Mouse (Mus musculus): ENCODE data around the gene Ly6g6f. TPM values are rescaled to one million over a fixed set of nuclear protein-coding genes. Genes with fewer than 3 reads are reported as not detected.

Ly6g6f gene
- polyA plus RNA-seq, 1 experiment from 2014 or later, result not detected

DNA sequence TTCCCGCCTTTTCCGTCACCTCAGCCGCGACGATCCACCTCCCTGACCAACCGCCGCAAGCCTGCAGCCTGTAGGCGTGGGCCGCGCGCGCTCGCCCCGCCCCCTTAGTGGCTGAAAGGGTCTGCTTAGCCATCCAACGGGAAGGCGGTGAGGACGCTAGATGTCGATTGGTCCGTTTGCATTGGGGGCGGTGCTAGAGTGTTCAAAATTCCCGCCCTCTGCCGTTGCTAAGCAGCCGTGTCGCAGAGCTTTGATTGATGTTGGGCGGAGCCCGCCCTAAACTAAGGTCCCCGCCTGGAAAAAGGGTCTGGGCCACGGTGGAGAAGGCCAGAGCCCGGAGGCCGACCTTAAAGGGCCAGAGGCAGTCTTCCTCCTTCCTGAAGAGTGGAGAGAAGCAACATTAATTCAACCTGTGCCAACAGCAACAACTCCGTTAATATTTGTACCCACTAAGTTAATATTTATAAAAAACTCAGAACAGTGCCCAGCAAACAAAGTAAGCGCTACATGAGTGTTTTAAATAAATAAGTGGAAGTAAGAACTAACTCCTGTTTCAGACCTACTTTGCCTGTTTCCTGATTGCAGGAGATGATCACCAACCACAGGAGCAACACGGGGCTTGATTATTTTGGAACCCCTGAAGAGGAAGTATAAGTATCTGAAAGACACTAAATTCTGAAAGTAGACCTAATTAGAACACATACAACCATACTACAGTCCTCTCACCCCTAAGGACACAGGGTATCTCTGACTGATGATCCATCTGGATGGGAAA lies 38.5 kb downstream of the Ly6g6f start, which contains the start of gene Msh5:
Gene Msh5, minus strand, starts transcription at position 65 of the 775 bp plus-strand sequence.

Other genes with a start within 250 kb of the Ly6g6f start
- 14.8 TPM for gene Stk19, start 248.7 kb downstream of the Ly6g6f start, polyA plus RNA-seq (2015; fragmentation: Illumina TruSeq; extraction: RNeasy Lipid Tissue Mini Kit (QIAGEN cat#74804); ENCODE audit: insufficient read depth, low read depth, low replicate concordance)
- 19.9 TPM for gene Dxo, start 248.6 kb downstream of the Ly6g6f start, polyA plus RNA-seq (2015; fragmentation: Illumina TruSeq; extraction: RNeasy Lipid Tissue Mini Kit (QIAGEN cat#74804); ENCODE audit: insufficient read depth, low read depth, low replicate concordance)
- 24.5 TPM for gene Skiv2l, start 235.4 kb downstream of the Ly6g6f start, polyA plus RNA-seq (2015; fragmentation: Illumina TruSeq; extraction: RNeasy Lipid Tissue Mini Kit (QIAGEN cat#74804); ENCODE audit: insufficient read depth, low read depth, low replicate concordance)
- 11.5 TPM for gene Nelfe, start 235.2 kb downstream of the Ly6g6f start, polyA plus RNA-seq (2015; fragmentation: Illumina TruSeq; extraction: RNeasy Lipid Tissue Mini Kit (QIAGEN cat#74804); ENCODE audit: insufficient read depth, low read depth, low replicate concordance)
- gene Cfb, start 223.1 kb downstream of the Ly6g6f start, polyA plus RNA-seq (2015; fragmentation: Illumina TruSeq; extraction: RNeasy Lipid Tissue Mini Kit (QIAGEN cat#74804); ENCODE audit: insufficient read depth, low read depth, low replicate concordance), result 9.5 TPM
- 1.5 TPM for gene Zbtb12, start 206.1 kb downstream of the Ly6g6f start, polyA plus RNA-seq (2015; fragmentation: Illumina TruSeq; extraction: RNeasy Lipid Tissue Mini Kit (QIAGEN cat#74804); ENCODE audit: insufficient read depth, low read depth, low replicate concordance)
- 4.5 TPM for gene Gm20547, start 203.6 kb downstream of the Ly6g6f start, polyA plus RNA-seq (2015; fragmentation: Illumina TruSeq; extraction: RNeasy Lipid Tissue Mini Kit (QIAGEN cat#74804); ENCODE audit: insufficient read depth, low read depth, low replicate concordance)
- 22.8 TPM for gene C2, start 187.3 kb downstream of the Ly6g6f start, polyA plus RNA-seq (2015; fragmentation: Illumina TruSeq; extraction: RNeasy Lipid Tissue Mini Kit (QIAGEN cat#74804); ENCODE audit: insufficient read depth, low read depth, low replicate concordance)
- 43.2 TPM for gene Ehmt2, start 187.1 kb downstream of the Ly6g6f start, polyA plus RNA-seq (2015; fragmentation: Illumina TruSeq; extraction: RNeasy Lipid Tissue Mini Kit (QIAGEN cat#74804); ENCODE audit: insufficient read depth, low read depth, low replicate concordance)
- gene Slc44a4, start 171.1 kb downstream of the Ly6g6f start, polyA plus RNA-seq (2015; fragmentation: Illumina TruSeq; extraction: RNeasy Lipid Tissue Mini Kit (QIAGEN cat#74804); ENCODE audit: insufficient read depth, low read depth, low replicate concordance), result 1.4 TPM
- 10.7 TPM for gene Neu1, start 154.4 kb downstream of the Ly6g6f start, polyA plus RNA-seq (2015; fragmentation: Illumina TruSeq; extraction: RNeasy Lipid Tissue Mini Kit (QIAGEN cat#74804); ENCODE audit: insufficient read depth, low read depth, low replicate concordance)
- 8.4 TPM for gene Hspa1b, start 126.4 kb downstream of the Ly6g6f start, polyA plus RNA-seq (2015; fragmentation: Illumina TruSeq; extraction: RNeasy Lipid Tissue Mini Kit (QIAGEN cat#74804); ENCODE audit: insufficient read depth, low read depth, low replicate concordance)
- not detected for gene Gm20481, start 115.7 kb downstream of the Ly6g6f start, polyA plus RNA-seq (2015; fragmentation: Illumina TruSeq; extraction: RNeasy Lipid Tissue Mini Kit (QIAGEN cat#74804); ENCODE audit: insufficient read depth, low read depth, low replicate concordance)
- 4.7 TPM for gene Hspa1a, start 113.5 kb downstream of the Ly6g6f start, polyA plus RNA-seq (2015; fragmentation: Illumina TruSeq; extraction: RNeasy Lipid Tissue Mini Kit (QIAGEN cat#74804); ENCODE audit: insufficient read depth, low read depth, low replicate concordance)
- gene Hspa1l, start 112.9 kb downstream of the Ly6g6f start, polyA plus RNA-seq (2015; fragmentation: Illumina TruSeq; extraction: RNeasy Lipid Tissue Mini Kit (QIAGEN cat#74804); ENCODE audit: insufficient read depth, low read depth, low replicate concordance), result not detected
- 7.8 TPM for gene Lsm2, start 103.7 kb downstream of the Ly6g6f start, polyA plus RNA-seq (2015; fragmentation: Illumina TruSeq; extraction: RNeasy Lipid Tissue Mini Kit (QIAGEN cat#74804); ENCODE audit: insufficient read depth, low read depth, low replicate concordance)
- 23.4 TPM for gene Vars, start 84.6 kb downstream of the Ly6g6f start, polyA plus RNA-seq (2015; fragmentation: Illumina TruSeq; extraction: RNeasy Lipid Tissue Mini Kit (QIAGEN cat#74804); ENCODE audit: insufficient read depth, low read depth, low replicate concordance)
- gene Vwa7, start 69.0 kb downstream of the Ly6g6f start, polyA plus RNA-seq (2015; fragmentation: Illumina TruSeq; extraction: RNeasy Lipid Tissue Mini Kit (QIAGEN cat#74804); ENCODE audit: insufficient read depth, low read depth, low replicate concordance), result 0.42 TPM
- 1.5 TPM for gene Sapcd1, start 57.6 kb downstream of the Ly6g6f start, polyA plus RNA-seq (2015; fragmentation: Illumina TruSeq; extraction: RNeasy Lipid Tissue Mini Kit (QIAGEN cat#74804); ENCODE audit: insufficient read depth, low read depth, low replicate concordance)
- 1.8 TPM for gene Msh5, start 38.9 kb downstream of the Ly6g6f start, polyA plus RNA-seq (2015; fragmentation: Illumina TruSeq; extraction: RNeasy Lipid Tissue Mini Kit (QIAGEN cat#74804); ENCODE audit: insufficient read depth, low read depth, low replicate concordance)
- gene Clic1, start 35.6 kb downstream of the Ly6g6f start, polyA plus RNA-seq (2015; fragmentation: Illumina TruSeq; extraction: RNeasy Lipid Tissue Mini Kit (QIAGEN cat#74804); ENCODE audit: insufficient read depth, low read depth, low replicate concordance), result 36.2 TPM
- 19.5 TPM for gene Ddah2, start 26.6 kb downstream of the Ly6g6f start, polyA plus RNA-seq (2015; fragmentation: Illumina TruSeq; extraction: RNeasy Lipid Tissue Mini Kit (QIAGEN cat#74804); ENCODE audit: insufficient read depth, low read depth, low replicate concordance)
- gene Ly6g6c, start 20.2 kb downstream of the Ly6g6f start, polyA plus RNA-seq (2015; fragmentation: Illumina TruSeq; extraction: RNeasy Lipid Tissue Mini Kit (QIAGEN cat#74804); ENCODE audit: insufficient read depth, low read depth, low replicate concordance), result not detected
- not detected for gene Mpig6b, start 19.4 kb downstream of the Ly6g6f start, polyA plus RNA-seq (2015; fragmentation: Illumina TruSeq; extraction: RNeasy Lipid Tissue Mini Kit (QIAGEN cat#74804); ENCODE audit: insufficient read depth, low read depth, low replicate concordance)
- gene Ly6g6e, start 8.7 kb downstream of the Ly6g6f start, polyA plus RNA-seq (2015; fragmentation: Illumina TruSeq; extraction: RNeasy Lipid Tissue Mini Kit (QIAGEN cat#74804); ENCODE audit: insufficient read depth, low read depth, low replicate concordance), result not detected
- gene Ly6g6d, start 7.5 kb downstream of the Ly6g6f start, polyA plus RNA-seq (2015; fragmentation: Illumina TruSeq; extraction: RNeasy Lipid Tissue Mini Kit (QIAGEN cat#74804); ENCODE audit: insufficient read depth, low read depth, low replicate concordance), result not detected
- gene Abhd16a, start 3.7 kb upstream of the Ly6g6f start, polyA plus RNA-seq (2015; fragmentation: Illumina TruSeq; extraction: RNeasy Lipid Tissue Mini Kit (QIAGEN cat#74804); ENCODE audit: insufficient read depth, low read depth, low replicate concordance), result 25.5 TPM
- gene Ly6g5c, start 22.7 kb upstream of the Ly6g6f start, polyA plus RNA-seq (2015; fragmentation: Illumina TruSeq; extraction: RNeasy Lipid Tissue Mini Kit (QIAGEN cat#74804); ENCODE audit: insufficient read depth, low read depth, low replicate concordance), result not detected
- not detected for gene Ly6g5b, start 29.8 kb upstream of the Ly6g6f start, polyA plus RNA-seq (2015; fragmentation: Illumina TruSeq; extraction: RNeasy Lipid Tissue Mini Kit (QIAGEN cat#74804); ENCODE audit: insufficient read depth, low read depth, low replicate concordance)
- 8.6 TPM for gene Gpank1, start 35.8 kb upstream of the Ly6g6f start, polyA plus RNA-seq (2015; fragmentation: Illumina TruSeq; extraction: RNeasy Lipid Tissue Mini Kit (QIAGEN cat#74804); ENCODE audit: insufficient read depth, low read depth, low replicate concordance)
- 52.8 TPM for gene Csnk2b, start 36.4 kb upstream of the Ly6g6f start, polyA plus RNA-seq (2015; fragmentation: Illumina TruSeq; extraction: RNeasy Lipid Tissue Mini Kit (QIAGEN cat#74804); ENCODE audit: insufficient read depth, low read depth, low replicate concordance)
- gene D17H6S53E, start 40.8 kb upstream of the Ly6g6f start, polyA plus RNA-seq (2015; fragmentation: Illumina TruSeq; extraction: RNeasy Lipid Tissue Mini Kit (QIAGEN cat#74804); ENCODE audit: insufficient read depth, low read depth, low replicate concordance), result 6.8 TPM
- gene Apom, start 46.4 kb upstream of the Ly6g6f start, polyA plus RNA-seq (2015; fragmentation: Illumina TruSeq; extraction: RNeasy Lipid Tissue Mini Kit (QIAGEN cat#74804); ENCODE audit: insufficient read depth, low read depth, low replicate concordance), result not detected
- gene Bag6, start 49.6 kb upstream of the Ly6g6f start, polyA plus RNA-seq (2015; fragmentation: Illumina TruSeq; extraction: RNeasy Lipid Tissue Mini Kit (QIAGEN cat#74804); ENCODE audit: insufficient read depth, low read depth, low replicate concordance), result 43.1 TPM
- gene Prrc2a, start 79.3 kb upstream of the Ly6g6f start, polyA plus RNA-seq (2015; fragmentation: Illumina TruSeq; extraction: RNeasy Lipid Tissue Mini Kit (QIAGEN cat#74804); ENCODE audit: insufficient read depth, low read depth, low replicate concordance), result 89.4 TPM
- gene Aif1, start 90.5 kb upstream of the Ly6g6f start, polyA plus RNA-seq (2015; fragmentation: Illumina TruSeq; extraction: RNeasy Lipid Tissue Mini Kit (QIAGEN cat#74804); ENCODE audit: insufficient read depth, low read depth, low replicate concordance), result 2.3 TPM
- 5.7 TPM for gene Lst1, start 102.8 kb upstream of the Ly6g6f start, polyA plus RNA-seq (2015; fragmentation: Illumina TruSeq; extraction: RNeasy Lipid Tissue Mini Kit (QIAGEN cat#74804); ENCODE audit: insufficient read depth, low read depth, low replicate concordance)
- 1.00 TPM for gene Ltb, start 108.8 kb upstream of the Ly6g6f start, polyA plus RNA-seq (2015; fragmentation: Illumina TruSeq; extraction: RNeasy Lipid Tissue Mini Kit (QIAGEN cat#74804); ENCODE audit: insufficient read depth, low read depth, low replicate concordance)
- 0.50 TPM for gene Tnf, start 116.4 kb upstream of the Ly6g6f start, polyA plus RNA-seq (2015; fragmentation: Illumina TruSeq; extraction: RNeasy Lipid Tissue Mini Kit (QIAGEN cat#74804); ENCODE audit: insufficient read depth, low read depth, low replicate concordance)
- not detected for gene Lta, start 119.7 kb upstream of the Ly6g6f start, polyA plus RNA-seq (2015; fragmentation: Illumina TruSeq; extraction: RNeasy Lipid Tissue Mini Kit (QIAGEN cat#74804); ENCODE audit: insufficient read depth, low read depth, low replicate concordance)
- gene Gm16181, start 135.2 kb upstream of the Ly6g6f start, polyA plus RNA-seq (2015; fragmentation: Illumina TruSeq; extraction: RNeasy Lipid Tissue Mini Kit (QIAGEN cat#74804); ENCODE audit: insufficient read depth, low read depth, low replicate concordance), result not detected
- gene Atp6v1g2, start 148.1 kb upstream of the Ly6g6f start, polyA plus RNA-seq (2015; fragmentation: Illumina TruSeq; extraction: RNeasy Lipid Tissue Mini Kit (QIAGEN cat#74804); ENCODE audit: insufficient read depth, low read depth, low replicate concordance), result 2.8 TPM
- 4.1 TPM for gene Nfkbil1, start 150.2 kb upstream of the Ly6g6f start, polyA plus RNA-seq (2015; fragmentation: Illumina TruSeq; extraction: RNeasy Lipid Tissue Mini Kit (QIAGEN cat#74804); ENCODE audit: insufficient read depth, low read depth, low replicate concordance)
- gene Ddx39b, start 156.1 kb upstream of the Ly6g6f start, polyA plus RNA-seq (2015; fragmentation: Illumina TruSeq; extraction: RNeasy Lipid Tissue Mini Kit (QIAGEN cat#74804); ENCODE audit: insufficient read depth, low read depth, low replicate concordance), result 92.0 TPM
- 153 TPM for gene H2-D1, start 177.1 kb upstream of the Ly6g6f start, polyA plus RNA-seq (2015; fragmentation: Illumina TruSeq; extraction: RNeasy Lipid Tissue Mini Kit (QIAGEN cat#74804); ENCODE audit: insufficient read depth, low read depth, low replicate concordance)
- not detected for gene H2-Q1, start 234.8 kb upstream of the Ly6g6f start, polyA plus RNA-seq (2015; fragmentation: Illumina TruSeq; extraction: RNeasy Lipid Tissue Mini Kit (QIAGEN cat#74804); ENCODE audit: insufficient read depth, low read depth, low replicate concordance)